Mouse (Mus musculus): ENCODE measurements around the gene Tapt1.

DNA sequence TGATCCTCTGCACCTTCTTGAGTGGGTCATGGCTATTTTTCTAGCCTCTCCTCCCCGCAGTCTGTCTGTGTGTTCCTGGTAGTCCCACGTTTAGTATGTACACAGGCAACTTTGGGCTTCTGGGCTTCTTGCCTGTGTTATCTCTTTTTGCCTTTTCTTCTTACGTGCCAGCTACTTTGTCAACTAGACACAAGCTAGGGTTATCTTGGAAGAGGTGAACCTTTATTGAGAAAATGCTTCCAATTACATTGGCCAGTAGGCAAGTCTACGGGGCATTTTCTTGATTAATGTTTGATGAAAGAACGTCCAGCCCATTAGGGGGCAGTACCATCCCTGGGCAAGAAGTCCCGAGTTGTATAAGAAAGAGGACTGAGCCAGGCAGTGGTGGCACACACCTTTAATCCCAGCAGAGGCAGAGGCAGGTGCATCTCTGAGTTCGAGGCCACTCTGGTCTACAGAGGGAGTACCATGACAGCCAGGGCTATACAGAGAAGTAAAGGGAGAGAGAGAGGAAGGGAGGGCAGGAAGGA is 18.5 kb upstream of the Tapt1 start:
- TF ChIP-seq CTCF (IDR thresholded peaks at IDR 0.05; ENCODE audit: low read depth, low read length) (no peak), TAL1 (conservative IDR thresholded peaks at IDR 0.05; ENCODE audit: low read depth, low read length) (no peak)

All from G1E (cell line).